Mouse (Mus musculus) ES-Bruce4 (cell line): Measurements from ENCODE around the gene Afg1l. TPM values are rescaled to one million over a fixed set of nuclear protein-coding genes. Genes with fewer than 3 reads are reported as not detected.

Source experiments
- H3K27ac ChIP-seq: 2 replicates; pipeline ENCODE4 v1.5.1; 2012; ENCODE audit warnings: low read length, inconsistent platforms; ENCODE audit not compliant: insufficient read depth
- H3K27me3 ChIP-seq: 2 replicates; pipeline ENCODE4 v1.6.1; 2012; ENCODE audit warnings: mild to moderate bottlenecking, low read length, inconsistent platforms; ENCODE audit not compliant: control insufficient read depth, poor library complexity, insufficient read depth, severe bottlenecking
- H3K36me3 ChIP-seq: 2 replicates; pipeline ENCODE4 v1.6.1; 2012; ENCODE audit warnings: inconsistent platforms, mild to moderate bottlenecking, low read length, moderate library complexity; ENCODE audit not compliant: control insufficient read depth, poor library complexity, insufficient read depth, severe bottlenecking
- H3K4me1 ChIP-seq: one replicate; pipeline ENCODE4 v1.8.1; 2011; ENCODE audit warnings: low read length; ENCODE audit not compliant: control insufficient read depth, insufficient read depth
- H3K4me3 ChIP-seq: 2 replicates; pipeline ENCODE4 v1.5.1; 2011; ENCODE audit warnings: low read depth, mild to moderate bottlenecking, low read length
- H3K9ac ChIP-seq: 2 replicates; pipeline ENCODE4 v1.6.1; 2012; ENCODE audit warnings: low read depth, mild to moderate bottlenecking, inconsistent platforms; ENCODE audit not compliant: poor library complexity, severe bottlenecking
- H3K9me3 ChIP-seq: replicated peaks from 2 replicates; pipeline ENCODE4 v1.6.1; 2012; ENCODE audit warnings: mild to moderate bottlenecking, low read length, inconsistent platforms; ENCODE audit not compliant: control insufficient read depth, poor library complexity, insufficient read depth, severe bottlenecking
- CTCF ChIP-seq: IDR thresholded peaks from one replicate; pipeline ENCODE4 v1.8.1; 2011; ENCODE audit warnings: low read depth, low read length
- EP300 ChIP-seq: IDR thresholded peaks from 2 replicates; pipeline ENCODE4 v1.6.1; 2011; ENCODE audit warnings: low read depth, low read length; ENCODE audit not compliant: insufficient read depth
- POLR2A ChIP-seq: IDR thresholded peaks from one replicate; pipeline ENCODE4 v1.8.1; 2011; ENCODE audit warnings: low read length; ENCODE audit not compliant: insufficient read depth
- polyA plus RNA-seq: library from polyadenylated mRNA; stranded (reverse); fragments of >200 nt; gene quantifications from 2 replicates; pipeline ENCODE4 v1.2.4, GENCODE M21; 2011; ENCODE audit warnings: low read depth; ENCODE audit not compliant: missing spikeins, insufficient read depth, insufficient read length

Gene Afg1l
- polyA plus RNA-seq, 1 experiment = 14.2 TPM

DNA sequence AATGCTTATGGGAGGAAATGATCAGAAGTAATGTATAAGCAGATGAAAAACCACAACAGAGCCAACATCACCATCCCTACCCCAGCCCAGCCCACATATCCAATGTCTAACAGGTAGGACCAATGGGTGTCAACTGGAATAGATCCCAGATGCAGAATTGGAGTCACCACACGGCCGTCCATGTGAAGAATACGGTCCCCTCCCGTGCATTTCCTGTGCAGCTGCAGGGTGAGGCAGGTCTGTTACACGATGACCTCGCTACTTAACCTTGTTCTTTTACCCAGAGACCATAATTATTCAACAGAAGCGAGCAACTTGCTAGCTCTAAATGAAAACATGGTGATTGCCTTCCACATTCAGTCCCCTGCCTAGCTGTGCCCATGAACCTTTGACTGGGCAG, 178.4 kb downstream of the Afg1l start:
- TF ChIP-seq EP300 = no peak
- TF ChIP-seq POLR2A = no peak
- H3K9me3 ChIP-seq = no peaks in the 10 kb centered on the region
- H3K27ac ChIP-seq = no peak overlapping the region
- no peak overlapping the region for H3K9ac ChIP-seq
- no peaks in the 10 kb centered on the region for H3K4me1 ChIP-seq
- H3K4me3 ChIP-seq = no peak overlapping the region
- H3K36me3 ChIP-seq = no peaks in the 10 kb centered on the region
- no peaks in the 10 kb centered on the region for H3K27me3 ChIP-seq

DNA sequence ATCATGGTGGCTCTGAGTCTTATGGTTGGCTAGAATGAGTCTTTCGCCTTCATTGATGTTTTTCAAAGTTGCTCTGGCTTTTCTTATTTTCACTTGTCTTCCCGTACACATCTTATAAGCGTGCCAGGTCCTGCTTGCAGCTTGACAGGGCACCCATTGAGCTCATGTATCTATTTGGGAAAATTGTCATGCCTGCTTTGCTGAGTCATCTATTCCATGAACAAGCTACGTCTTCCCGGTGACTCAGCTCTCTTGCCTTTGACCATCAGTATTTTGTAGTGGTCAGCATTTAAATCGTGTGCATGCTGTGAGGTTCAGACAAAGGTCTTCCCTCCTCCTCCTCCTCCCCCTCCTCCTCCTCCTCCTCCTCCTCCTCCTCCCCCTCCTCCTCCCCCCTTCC, 178.9 kb downstream of the Afg1l start:
- Histone ChIP-seq H3K9ac (no peak overlapping the region), H3K27me3 (no peaks in the 10 kb centered on the region), H3K36me3 (no peaks in the 10 kb centered on the region), H3K4me1 (no peaks in the 10 kb centered on the region), H3K9me3 (no peaks in the 10 kb centered on the region), H3K27ac (no peak overlapping the region), H3K4me3 (no peak overlapping the region)
- TF ChIP-seq EP300 (no peak), CTCF (no peak), POLR2A (no peak)

DNA sequence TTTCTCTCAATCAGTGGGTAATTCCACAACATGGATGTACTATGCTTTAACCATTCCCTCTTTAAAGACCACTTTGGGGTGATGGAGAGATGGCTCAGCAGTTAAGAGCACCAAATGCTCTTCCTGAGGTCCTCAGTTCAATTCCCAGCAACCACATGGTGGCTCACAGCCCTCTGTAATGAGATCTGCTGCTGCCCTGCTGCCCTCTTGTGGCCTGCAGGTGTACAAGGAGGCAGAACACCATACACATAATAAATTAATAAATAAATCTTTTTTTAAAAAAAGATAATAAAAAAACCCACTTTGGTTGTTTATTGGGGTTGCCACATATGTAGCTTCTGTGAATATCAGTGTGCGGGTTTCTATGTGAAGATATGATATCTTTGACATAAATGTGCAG, 180.4 kb downstream of the Afg1l start:
- TF ChIP-seq CTCF (peak; percentile 64), EP300 (no peak), POLR2A (no peak)
- no peak overlapping the region for H3K4me3 ChIP-seq
- H3K27me3 ChIP-seq = no peaks in the 10 kb centered on the region
- H3K36me3 ChIP-seq = no peaks in the 10 kb centered on the region
- no peak overlapping the region for H3K9ac ChIP-seq
- no peaks in the 10 kb centered on the region for H3K9me3 ChIP-seq
- H3K4me1 ChIP-seq = no peaks in the 10 kb centered on the region
- no peak overlapping the region for H3K27ac ChIP-seq

DNA sequence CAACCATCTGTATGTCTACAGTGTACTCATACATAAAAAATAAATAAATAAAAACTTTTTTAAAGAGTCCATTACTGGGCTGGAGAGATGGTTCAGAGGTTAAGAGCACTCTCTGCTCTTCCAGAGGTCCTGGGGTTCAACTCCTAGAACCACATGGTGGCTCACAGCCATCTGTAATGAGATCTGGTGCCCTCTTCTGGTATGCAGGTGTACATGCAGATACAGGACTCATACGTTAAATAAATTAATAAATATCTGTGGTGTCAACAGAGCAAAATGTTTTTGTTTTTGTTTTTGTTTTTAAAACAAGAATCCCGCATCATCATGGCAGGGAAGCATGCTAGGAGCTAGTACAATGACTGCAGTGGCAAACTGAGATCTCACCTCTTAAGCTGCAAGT, 181.3 kb downstream of the Afg1l start:
- no peaks in the 10 kb centered on the region for H3K4me1 ChIP-seq
- no peaks in the 10 kb centered on the region for H3K36me3 ChIP-seq
- no peaks in the 10 kb centered on the region for H3K27me3 ChIP-seq
- H3K9ac ChIP-seq = no peak overlapping the region
- no peak overlapping the region for H3K4me3 ChIP-seq
- no peak for TF ChIP-seq EP300
- H3K9me3 ChIP-seq = no peaks in the 10 kb centered on the region
- H3K27ac ChIP-seq = no peak overlapping the region

DNA sequence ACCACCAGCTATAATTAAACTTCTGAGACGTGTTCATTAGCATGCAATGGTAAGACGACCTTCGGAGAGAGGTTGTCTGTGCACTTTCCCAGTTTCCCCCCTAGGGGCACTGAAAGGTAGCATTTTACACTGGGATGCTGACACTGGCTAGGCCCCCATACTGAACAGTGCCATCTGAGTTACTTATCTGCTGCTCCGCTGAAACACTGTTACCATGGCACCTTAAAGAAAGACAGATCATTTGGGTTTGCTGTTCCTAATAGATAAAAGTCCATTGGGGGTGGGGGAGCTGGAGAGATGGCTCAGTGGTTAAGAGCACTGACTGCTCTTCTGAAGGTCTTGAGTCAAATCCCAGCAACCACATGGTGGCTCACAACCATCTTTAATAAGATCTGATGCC, 181.8 kb downstream of the Afg1l start:
- Histone ChIP-seq H3K27ac (no peak overlapping the region), H3K9ac (no peak overlapping the region), H3K4me1 (no peaks in the 10 kb centered on the region), H3K36me3 (no peaks in the 10 kb centered on the region), H3K9me3 (no peaks in the 10 kb centered on the region), H3K27me3 (no peaks in the 10 kb centered on the region), H3K4me3 (no peak overlapping the region)
- TF ChIP-seq CTCF (no peak), EP300 (no peak), POLR2A (no peak)

DNA sequence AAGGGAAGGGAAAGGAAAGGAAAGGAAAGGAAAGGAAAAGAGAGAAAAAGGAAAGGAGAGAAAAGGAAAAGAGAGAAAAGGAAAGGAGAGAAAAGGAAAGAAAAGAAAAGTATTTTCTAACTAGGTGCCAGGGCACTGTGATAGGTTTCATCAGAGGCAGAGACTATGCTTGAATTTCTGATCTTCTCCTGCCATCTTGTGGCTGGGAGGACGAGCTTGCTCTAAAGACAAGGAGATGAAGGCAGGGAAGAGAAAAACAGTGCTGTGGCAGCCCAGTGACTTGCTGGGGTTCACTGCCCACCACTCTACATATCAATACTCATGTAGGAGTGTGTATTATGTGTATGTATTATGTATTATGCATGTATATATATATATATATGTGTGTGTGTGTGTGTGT, 183.3 kb downstream of the Afg1l start:
- Histone ChIP-seq H3K36me3 (no peaks in the 10 kb centered on the region), H3K9me3 (no peaks in the 10 kb centered on the region), H3K4me3 (no peak overlapping the region), H3K4me1 (no peaks in the 10 kb centered on the region), H3K27me3 (no peaks in the 10 kb centered on the region), H3K9ac (no peak overlapping the region), H3K27ac (no peak overlapping the region)
- TF ChIP-seq POLR2A = no peak
- TF ChIP-seq EP300 = no peak
- TF ChIP-seq CTCF = peak; percentile 25

DNA sequence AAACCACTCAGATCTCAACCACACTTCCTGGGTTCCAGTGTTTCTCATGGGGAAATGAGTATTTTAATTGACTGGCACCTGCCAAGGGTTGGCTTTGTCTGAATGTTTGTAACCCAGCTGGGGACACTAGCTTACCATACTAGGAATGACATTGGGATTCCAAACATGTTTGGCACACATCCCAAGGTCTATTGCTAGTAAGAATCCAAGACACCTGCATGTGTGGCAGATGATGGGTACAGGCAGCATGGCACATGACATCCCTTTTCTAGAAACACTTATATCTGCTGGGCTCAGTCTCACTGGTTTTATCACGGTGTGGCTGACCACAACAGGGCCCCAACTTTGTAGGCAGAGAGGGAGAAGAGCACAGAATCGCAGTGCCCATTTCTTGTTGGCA, 184.0 kb downstream of the Afg1l start:
- no peaks in the 10 kb centered on the region for H3K9me3 ChIP-seq
- TF ChIP-seq POLR2A (no peak), CTCF (no peak), EP300 (no peak)
- no peaks in the 10 kb centered on the region for H3K27me3 ChIP-seq
- H3K36me3 ChIP-seq = no peaks in the 10 kb centered on the region
- no peak overlapping the region for H3K4me3 ChIP-seq
- H3K9ac ChIP-seq = no peak overlapping the region
- H3K27ac ChIP-seq = no peak overlapping the region
- no peaks in the 10 kb centered on the region for H3K4me1 ChIP-seq
